Mouse (Mus musculus) ES-E14 (cell line): ENCODE data around the gene Rasd1. TPM values are rescaled to one million over a fixed set of nuclear protein-coding genes. Genes with fewer than 3 reads are reported as not detected.

Experiments used
- DNase-seq: peaks from one replicate; pipeline ENCODE4 v3.0.0-alpha.2; 2013; ENCODE audit warnings: low read depth, low spot score
- H3K27ac ChIP-seq: 2 replicates; pipeline ENCODE4 v1.5.1; 2012; ENCODE audit warnings: low read depth, mild to moderate bottlenecking, low read length, moderate library complexity, mixed read lengths; ENCODE audit not compliant: poor library complexity, insufficient read depth, severe bottlenecking
- H3K36me3 ChIP-seq: 2 replicates; pipeline ENCODE4 v1.6.1; 2012; ENCODE audit warnings: mild to moderate bottlenecking, low read length, moderate library complexity, mixed read lengths; ENCODE audit not compliant: control insufficient read depth, poor library complexity, insufficient read depth, severe bottlenecking
- H3K4me1 ChIP-seq, 2 experiments: fragments of 150-350 bp in 1 of 2; sonication (generic) in 1 of 2; 2 replicates each; pipeline ENCODE4 v1.6.1; 2012; ENCODE audit warnings: low read length in 2 of 2, mild to moderate bottlenecking in 1 of 2, mixed read lengths in 1 of 2; ENCODE audit not compliant: control insufficient read depth in 2 of 2, insufficient read depth in 2 of 2, poor library complexity in 1 of 2
- H3K4me3 ChIP-seq, 2 experiments: fragments of 150-350 bp in 1 of 2; sonication (generic) in 1 of 2; 2 replicates each; pipeline ENCODE4 v1.5.1; 2012; ENCODE audit warnings: low read length in 2 of 2, low read depth in 1 of 2, mild to moderate bottlenecking in 1 of 2, mixed read lengths in 1 of 2; ENCODE audit not compliant: insufficient read depth in 1 of 2, poor library complexity in 1 of 2, severe bottlenecking in 1 of 2
- H3K9ac ChIP-seq: 2 replicates; pipeline ENCODE4 v1.6.1; 2012; ENCODE audit warnings: low read depth, mild to moderate bottlenecking, low read length, mixed read lengths; ENCODE audit not compliant: poor library complexity, insufficient read depth, severe bottlenecking
- H3K9me3 ChIP-seq: fragments of 150-350 bp; sonication (generic); 2 replicates; pipeline ENCODE4 v1.6.1; 2012; ENCODE audit warnings: low read depth, mild to moderate bottlenecking, low read length; ENCODE audit not compliant: control insufficient read depth, insufficient read depth
- CHD2 ChIP-seq: IDR thresholded peaks from 2 replicates; pipeline ENCODE4 v1.6.1; 2014; ENCODE audit warnings: mild to moderate bottlenecking, low read depth, low read length, inconsistent platforms
- HCFC1 ChIP-seq: IDR thresholded peaks from 2 replicates; pipeline ENCODE4 v1.6.1; 2012; ENCODE audit warnings: low read length, inconsistent platforms, borderline replicate concordance; ENCODE audit not compliant: insufficient read depth
- MAFK ChIP-seq: IDR thresholded peaks from 2 replicates; pipeline ENCODE4 v1.6.1; 2014; ENCODE audit warnings: mild to moderate bottlenecking, low read depth, low read length, inconsistent platforms; ENCODE audit not compliant: insufficient read depth
- ZC3H11A ChIP-seq: IDR thresholded peaks from 2 replicates; pipeline ENCODE4 v1.6.1; 2012; ENCODE audit warnings: low read depth, mild to moderate bottlenecking, inconsistent platforms, low read length, borderline replicate concordance
- ZNF384 ChIP-seq: IDR thresholded peaks from 2 replicates; pipeline ENCODE4 v1.6.1; 2012; ENCODE audit warnings: low read depth, low read length, inconsistent platforms
- in situ Hi-C, 2 experiments: fragments of 600-800 bp; cut with MboI; formaldehyde crosslinking; loops; one replicate each; pipeline ENCODE4 v1.15.1; 2025; ENCODE audit warnings: low sequenced_read_pairs in 2 of 2, inconsistent platforms in 1 of 2; ENCODE audit not compliant: unreplicated experiment in 2 of 2
- total RNA-seq: library from RNA; depleted of rRNA; stranded (reverse); fragments of 300-350 nt; gene quantifications from 2 replicates; pipeline ENCODE4 v1.2.3, GENCODE M21; 2012; rRNA removed

Rasd1 gene
- total RNA-seq, 1 experiment, result 0.85 TPM

GRCm38 (mm10) chr11:59921265-59921664 is 43.5 kb downstream of the Rasd1 start:
- Histone ChIP-seq H3K9ac (0 out of 2 replicates have a peak overlapping the region, but pooled peaks have one; percentile 42), H3K4me3 (peak overlapping the region in 1 of 2 experiments; percentile 45; a peak in 2 of 4 replicates), H3K4me1 (peaks cover 0 to 2% of the 10 kb centered on the region in 2 experiments; a peak in 1 of 4 replicates), H3K36me3 (no peaks in the 10 kb centered on the region), H3K9me3 (no peaks in the 10 kb centered on the region), H3K27ac (no peak overlapping the region)
- in situ Hi-C loops, result no loop called here
- no peak for TF ChIP-seq MAFK
- TF ChIP-seq ZC3H11A, result no peak
- no peak for TF ChIP-seq ZNF384
- TF ChIP-seq CHD2, result no peak
- TF ChIP-seq HCFC1, result no peak
- DNase-seq, result peak; percentile 75

DNA sequence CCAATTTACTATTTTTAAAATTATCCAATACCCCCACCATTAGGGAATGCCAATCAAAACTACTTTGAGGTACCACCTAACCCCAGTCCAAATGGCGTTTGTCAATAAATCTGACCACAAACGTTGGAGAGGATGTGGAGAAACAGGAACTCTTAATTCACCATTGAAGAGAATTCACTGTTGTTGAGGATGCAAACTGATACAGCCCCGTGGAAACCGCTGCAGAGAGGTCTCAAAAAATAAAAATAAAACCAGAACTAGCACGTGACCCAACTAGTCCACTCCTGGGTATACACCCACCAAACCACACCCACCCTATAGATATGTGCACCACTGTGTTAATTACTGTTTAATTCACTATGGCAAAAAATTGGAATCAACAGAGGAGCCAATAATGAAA is 44.4 kb downstream of the Rasd1 start:
- Histone ChIP-seq H3K4me3 (no peak overlapping the region), H3K9ac (no peak overlapping the region), H3K4me1 (peaks cover 0 to 2% of the 10 kb centered on the region in 2 experiments; a peak in 1 of 4 replicates), H3K9me3 (no peaks in the 10 kb centered on the region), H3K36me3 (no peaks in the 10 kb centered on the region), H3K27ac (no peak overlapping the region)
- TF ChIP-seq ZNF384 (no peak), CHD2 (no peak), ZC3H11A (no peak), MAFK (no peak), HCFC1 (no peak)
- no peak for DNase-seq
- in situ Hi-C loops, result no loop called here

- Histone ChIP-seq H3K36me3 (no peaks in the 10 kb centered on the region), H3K27ac (no peak overlapping the region), H3K4me1 (peaks cover 0 to 2% of the 10 kb centered on the region in 2 experiments; a peak in 1 of 4 replicates), H3K9me3 (no peaks in the 10 kb centered on the region), H3K4me3 (no peak overlapping the region), H3K9ac (no peak overlapping the region)
- in situ Hi-C loops, result no loop called here
- DNase-seq, result no peak
- TF ChIP-seq CHD2 (no peak), ZNF384 (no peak), MAFK (no peak), ZC3H11A (no peak), HCFC1 (no peak)
These were observed 45.3 kb downstream of the Rasd1 start for GRCm38 (mm10) chr11:59919401-59919800.

GRCm38 (mm10) chr11:59918014-59918413 is 46.7 kb downstream of the Rasd1 start:
- TF ChIP-seq HCFC1, result no peak
- TF ChIP-seq ZNF384, result no peak
- TF ChIP-seq CHD2, result no peak
- no peak for TF ChIP-seq ZC3H11A
- no peak for TF ChIP-seq MAFK
- Histone ChIP-seq H3K4me3 (no peak overlapping the region), H3K36me3 (no peaks in the 10 kb centered on the region), H3K9me3 (no peaks in the 10 kb centered on the region), H3K27ac (no peak overlapping the region), H3K4me1 (peaks cover 0 to 2% of the 10 kb centered on the region in 2 experiments; a peak in 1 of 4 replicates), H3K9ac (no peak overlapping the region)
- no peak for DNase-seq
- in situ Hi-C loops, result no loop called here

DNA sequence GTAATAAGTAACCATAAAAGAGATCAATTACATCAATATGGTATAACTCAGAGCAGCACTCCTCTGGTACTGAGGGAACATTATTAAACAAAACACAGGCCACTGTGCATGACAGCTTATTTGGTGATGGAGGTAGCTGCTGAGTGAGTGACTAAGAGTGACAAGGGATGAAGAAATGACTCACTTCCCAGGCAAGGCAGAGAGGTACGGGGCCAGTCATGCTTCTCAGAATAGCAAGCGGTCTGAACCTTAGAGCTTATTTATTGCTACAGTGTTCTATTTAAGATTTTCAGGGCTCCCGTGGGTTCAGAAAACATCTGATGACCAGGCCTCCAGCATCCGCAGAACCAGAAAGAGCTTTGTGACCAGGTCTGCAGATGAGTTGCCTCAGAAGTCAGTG is 51.0 kb downstream of the Rasd1 start:
- H3K36me3 ChIP-seq, result no peaks in the 10 kb centered on the region
- no peak overlapping the region for H3K4me3 ChIP-seq
- no peak for DNase-seq
- H3K27ac ChIP-seq, result no peak overlapping the region
- H3K9me3 ChIP-seq, result no peaks in the 10 kb centered on the region
- TF ChIP-seq ZNF384 (no peak), HCFC1 (no peak), CHD2 (no peak), MAFK (no peak), ZC3H11A (no peak)
- no peak overlapping the region for H3K9ac ChIP-seq
- in situ Hi-C loops, result no loop called here
- peaks cover 0 to 3% of the 10 kb centered on the region in 2 experiments; a peak in 2 of 4 replicates for H3K4me1 ChIP-seq

Other genes starting within 250 kb of the Rasd1 start
- gene Pld6, start 177.3 kb downstream of the Rasd1 start, total RNA-seq, result 9.0 and 16.5 TPM in 2 replicates
- 24.6 and 30.7 TPM in 2 replicates for gene Flcn, start 154.9 kb downstream of the Rasd1 start, total RNA-seq
- gene Nt5m, start 125.5 kb downstream of the Rasd1 start, total RNA-seq, result 5.7 and 7.8 TPM in 2 replicates
- 106 and 133 TPM in 2 replicates for gene Cops3, start 125.1 kb downstream of the Rasd1 start, total RNA-seq
- gene Med9, start 16.7 kb downstream of the Rasd1 start, total RNA-seq, result 13.7 and 22.9 TPM in 2 replicates
- 17.5 and 18.9 TPM in 2 replicates for gene Pemt, start 81.5 kb upstream of the Rasd1 start, total RNA-seq
- 15.5 and 21.0 TPM in 2 replicates for gene Rai1, start 140.1 kb upstream of the Rasd1 start, total RNA-seq